Comparison of ENCODE assay signal across 28 mouse cellular contexts in the genomic region with DNA sequence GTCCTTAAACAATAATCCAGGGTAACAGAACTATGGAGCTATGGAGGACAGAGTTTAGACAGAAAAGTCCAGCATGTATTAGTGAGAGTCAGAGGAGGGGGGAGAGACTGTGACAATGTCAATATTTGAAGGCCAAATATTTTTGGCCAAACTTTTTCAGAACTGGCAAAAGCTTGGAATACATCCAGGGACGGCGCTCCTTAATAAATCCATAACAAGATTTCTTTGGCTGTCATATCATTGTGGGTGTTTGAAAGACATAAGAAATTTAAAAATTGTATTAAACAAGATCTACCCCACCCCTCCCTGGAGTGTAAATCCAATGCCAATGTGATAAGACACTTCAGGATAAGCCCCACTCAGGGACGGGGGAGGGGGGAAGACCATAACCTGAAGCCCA.
DNase-seq lines count a peak whose midpoint lies in the region; ATAC-seq and TF ChIP-seq lines count a peak whose summit lies in the region.
"Had no signal": no experiment of that assay in that cellular context is flagged by ENCODE, and none has a peak within 500 bp of the region (broad histone marks: within the 10 kb centered on the region; RNA-seq: fewer than 3 reads in every experiment).

No protein-coding gene starts in this region.

- H3K4me1 ChIP-seq in heart, embryonic 13.5 days = peaks cover 7% of the 10 kb centered on the region; the same call in 1 of the 2 replicates
- peaks cover 4% of the 10 kb centered on the region; the same call in 1 of the 2 replicates for H3K4me1 ChIP-seq in lung, embryonic 14.5 days (ENCODE audit: insufficient read depth)
- H3K4me1 ChIP-seq in intestine, postnatal 0 days (replicated peaks; ENCODE audit: control insufficient read depth, insufficient read depth, low read length) = peaks cover 5% of the 10 kb centered on the region; the same call in 1 of the 2 replicates
- H3K4me1 ChIP-seq: embryonic facial prominence, embryonic 13.5 days; forebrain, embryonic 10.5 days; forebrain, embryonic 15.5 days; hindbrain, embryonic 13.5 days; midbrain, embryonic 13.5 days had no signal

- WGBS in heart, embryonic 13.5 days = 77% methylated on average over 3 of the region's 3 CpGs
- WGBS in lung, embryonic 14.5 days = 53% methylated on average over 3 of the region's 3 CpGs
- WGBS in intestine, postnatal 0 days = 56% methylated on average over 3 of the region's 3 CpGs

- no peak overlapping the region for H3K4me3 ChIP-seq in heart, embryonic 13.5 days
- H3K4me3 ChIP-seq in lung, embryonic 14.5 days (ENCODE audit: low read depth, low read length) = no peak overlapping the region
- no peak overlapping the region for H3K4me3 ChIP-seq in intestine, postnatal 0 days (ENCODE audit: low read depth, low read length)
- H3K4me3 ChIP-seq: embryonic facial prominence, embryonic 13.5 days; forebrain, embryonic 10.5 days; forebrain, embryonic 15.5 days; gastrocnemius, adult 2 months; heart, embryonic 12.5 days; hindbrain, embryonic 13.5 days; midbrain, embryonic 13.5 days had no signal

- no peak for DNase-seq in heart, postnatal 10 days
- peak; percentile 55 for DNase-seq in lung, embryonic 14.5 days
- DNase-seq in lung, postnatal 25 days (ENCODE audit: low spot score) = no peak
- DNase-seq in ovary, adult 18-20 months (ENCODE audit: low spot score) = peak; percentile 5
- no peak for DNase-seq in ovary, postnatal 10 days (ENCODE audit: low spot score)
- DNase-seq: cerebellum, adult 11-12 months; cerebellum, adult 9-11 months; gastrocnemius, adult 2 months; gastrocnemius, postnatal 36 days; heart, adult 18-20 months; heart, postnatal 4 days; kidney, adult 8-10 months; layer of hippocampus, postnatal 36 days; left cerebral cortex, postnatal 4 days; spleen, adult 18-20 months; thymus, adult 2 months; thymus, postnatal 36 days had no signal

- TF ChIP-seq CTCF in lung, embryonic 14.5 days (IDR thresholded peaks at IDR 0.05; ENCODE audit: low read depth) = no peak
- TF ChIP-seq CTCF in intestine, postnatal 0 days (IDR thresholded peaks at IDR 0.05; ENCODE audit: low read depth) = no peak

- no peaks in the 10 kb centered on the region for H3K27me3 ChIP-seq in heart, embryonic 13.5 days (replicated peaks)
- no peaks in the 10 kb centered on the region for H3K27me3 ChIP-seq in lung, embryonic 14.5 days (ENCODE audit: insufficient read depth, low read length)
- no peaks in the 10 kb centered on the region for H3K27me3 ChIP-seq in intestine, postnatal 0 days (replicated peaks; ENCODE audit: control insufficient read depth, insufficient read depth, low read length)
- H3K27me3 ChIP-seq: embryonic facial prominence, embryonic 13.5 days; forebrain, embryonic 15.5 days; heart, embryonic 12.5 days; hindbrain, embryonic 13.5 days; midbrain, embryonic 13.5 days had no signal

- H3K4me2 ChIP-seq in heart, embryonic 13.5 days = no peak overlapping the region
- H3K4me2 ChIP-seq in lung, embryonic 14.5 days = no peak overlapping the region
- no peak overlapping the region for H3K4me2 ChIP-seq in intestine, postnatal 0 days (replicated peaks; ENCODE audit: low read depth)
- H3K4me2 ChIP-seq: embryonic facial prominence, embryonic 13.5 days; forebrain, embryonic 15.5 days; heart, embryonic 12.5 days; hindbrain, embryonic 13.5 days; midbrain, embryonic 13.5 days had no signal

- H3K27ac ChIP-seq in heart, embryonic 13.5 days (replicated peaks) = peak overlapping the region; percentile 20; the same call in 1 of the 2 replicates
- no peak overlapping the region for H3K27ac ChIP-seq in lung, embryonic 14.5 days (ENCODE audit: low read depth)
- H3K27ac ChIP-seq in intestine, postnatal 0 days (ENCODE audit: low read depth, low read length) = peak overlapping the region; percentile 1; the same call in 1 of the 2 replicates
- H3K27ac ChIP-seq: embryonic facial prominence, embryonic 13.5 days; forebrain, embryonic 10.5 days; forebrain, embryonic 15.5 days; gastrocnemius, adult 2 months; hindbrain, embryonic 13.5 days; liver, embryonic 14.5 days; macrophage; midbrain, embryonic 13.5 days had no signal

- no peak for ATAC-seq in heart, embryonic 13.5 days (ENCODE audit: extremely low read depth, insufficient number of reproducible peaks, low FRiP score, low TSS enrichment)
- peak; percentile 31; the same call in 1 of the 2 replicates for ATAC-seq in lung, embryonic 14.5 days (ENCODE audit: insufficient read depth)
- ATAC-seq in intestine, postnatal 0 days = no peak
- ATAC-seq: CD4-positive, CD25-positive, alpha-beta regulatory T cell, adult 4 months; forebrain, embryonic 15.5 days; midbrain, embryonic 13.5 days had no signal

- intact Hi-C loops in heart, postnatal 10 days (cut with DNase I) = no loop called here

- H3K9me3 ChIP-seq in heart, embryonic 13.5 days = no peaks in the 10 kb centered on the region
- H3K9me3 ChIP-seq in lung, embryonic 14.5 days (ENCODE audit: low read depth, low read length) = no peaks in the 10 kb centered on the region
- no peaks in the 10 kb centered on the region for H3K9me3 ChIP-seq in intestine, postnatal 0 days (ENCODE audit: control insufficient read depth)
- H3K9me3 ChIP-seq: embryonic facial prominence, embryonic 13.5 days; forebrain, embryonic 10.5 days; forebrain, embryonic 15.5 days; heart, embryonic 12.5 days; hindbrain, embryonic 13.5 days; midbrain, embryonic 13.5 days had no signal

- no peak overlapping the region for H3K9ac ChIP-seq in heart, embryonic 13.5 days
- H3K9ac ChIP-seq in lung, embryonic 14.5 days = no peak overlapping the region
- no peak overlapping the region for H3K9ac ChIP-seq in intestine, postnatal 0 days (ENCODE audit: low read depth, low read length)
- H3K9ac ChIP-seq: embryonic facial prominence, embryonic 13.5 days; forebrain, embryonic 15.5 days; heart, embryonic 12.5 days; hindbrain, embryonic 13.5 days; liver, embryonic 14.5 days; midbrain, embryonic 13.5 days had no signal

- no peaks in the 10 kb centered on the region for H3K36me3 ChIP-seq in heart, embryonic 13.5 days
- no peaks in the 10 kb centered on the region for H3K36me3 ChIP-seq in lung, embryonic 14.5 days (ENCODE audit: insufficient read depth)
- no peaks in the 10 kb centered on the region for H3K36me3 ChIP-seq in intestine, postnatal 0 days (ENCODE audit: control insufficient read depth, insufficient read depth)
- H3K36me3 ChIP-seq: embryonic facial prominence, embryonic 13.5 days; forebrain, embryonic 10.5 days; forebrain, embryonic 15.5 days; heart, embryonic 12.5 days; hindbrain, embryonic 13.5 days; midbrain, embryonic 13.5 days had no signal

Comparison
In these comparisons a context has a peak if more than half of its experiments do, and no peak if none do; other contexts are left out.
1. DNase-seq: peak in lung, embryonic 14.5 days (single experiment) and ovary, adult 18-20 months (single experiment); none in heart, postnatal 10 days (0 of 2), lung, postnatal 25 days (single experiment) and ovary, postnatal 10 days (single experiment).